Mouse (Mus musculus) B cell, adult 62 days (primary cell): ENCODE measurements around the gene Nudt1. TPM values are rescaled to one million over a fixed set of nuclear protein-coding genes. Genes with fewer than 3 reads are reported as not detected.

Experiments
- total RNA-seq: library from RNA; stranded (reverse); gene quantifications from 4 replicates; pipeline ENCODE4 v1.2.4, GENCODE M21; 2023

Gene Nudt1
- total RNA-seq: 5.8 to 8.0 TPM (median 5.8 TPM) in 4 replicates

DNA sequence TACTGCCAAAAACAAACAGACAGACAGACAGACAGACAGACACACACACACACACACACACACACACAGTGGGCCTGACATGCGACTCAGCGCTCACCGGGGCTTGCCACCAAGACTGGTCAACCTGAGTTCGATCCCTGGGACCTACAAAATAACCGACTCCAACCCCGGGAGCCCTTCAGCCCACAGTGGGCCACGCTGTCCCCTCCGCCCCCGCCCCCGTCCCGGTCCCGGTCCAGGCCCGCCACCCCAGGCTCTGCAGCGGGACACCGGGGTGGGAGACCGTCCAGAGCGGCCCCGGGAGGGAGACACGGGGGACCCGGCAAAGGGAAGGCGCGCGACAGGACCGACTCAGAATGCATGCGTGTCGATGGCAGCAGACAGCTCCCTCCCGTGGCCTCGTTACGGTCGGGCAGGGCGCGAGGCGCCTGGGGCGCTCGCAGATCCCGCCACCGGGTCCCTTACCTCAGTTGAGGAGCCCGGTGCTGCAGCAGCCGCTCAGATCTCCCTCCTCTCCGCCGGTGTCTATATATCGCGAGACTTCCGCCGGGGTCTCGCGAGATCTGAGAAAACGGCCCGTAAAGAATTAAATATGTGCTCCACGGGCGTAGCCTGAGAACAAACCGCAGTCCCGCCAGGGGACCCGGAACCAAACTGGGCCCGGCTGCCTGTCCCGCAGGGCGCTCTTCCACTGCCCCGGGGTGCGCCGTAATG is at the start of gene Nudt1, which contains the start of gene Mad1l1:
TSS of gene Nudt1 (plus strand) at position 615 of the 714 bp plus-strand sequence.
TSS of gene Mad1l1 (minus strand) at position 511 of the 714 bp plus-strand sequence.

DNA sequence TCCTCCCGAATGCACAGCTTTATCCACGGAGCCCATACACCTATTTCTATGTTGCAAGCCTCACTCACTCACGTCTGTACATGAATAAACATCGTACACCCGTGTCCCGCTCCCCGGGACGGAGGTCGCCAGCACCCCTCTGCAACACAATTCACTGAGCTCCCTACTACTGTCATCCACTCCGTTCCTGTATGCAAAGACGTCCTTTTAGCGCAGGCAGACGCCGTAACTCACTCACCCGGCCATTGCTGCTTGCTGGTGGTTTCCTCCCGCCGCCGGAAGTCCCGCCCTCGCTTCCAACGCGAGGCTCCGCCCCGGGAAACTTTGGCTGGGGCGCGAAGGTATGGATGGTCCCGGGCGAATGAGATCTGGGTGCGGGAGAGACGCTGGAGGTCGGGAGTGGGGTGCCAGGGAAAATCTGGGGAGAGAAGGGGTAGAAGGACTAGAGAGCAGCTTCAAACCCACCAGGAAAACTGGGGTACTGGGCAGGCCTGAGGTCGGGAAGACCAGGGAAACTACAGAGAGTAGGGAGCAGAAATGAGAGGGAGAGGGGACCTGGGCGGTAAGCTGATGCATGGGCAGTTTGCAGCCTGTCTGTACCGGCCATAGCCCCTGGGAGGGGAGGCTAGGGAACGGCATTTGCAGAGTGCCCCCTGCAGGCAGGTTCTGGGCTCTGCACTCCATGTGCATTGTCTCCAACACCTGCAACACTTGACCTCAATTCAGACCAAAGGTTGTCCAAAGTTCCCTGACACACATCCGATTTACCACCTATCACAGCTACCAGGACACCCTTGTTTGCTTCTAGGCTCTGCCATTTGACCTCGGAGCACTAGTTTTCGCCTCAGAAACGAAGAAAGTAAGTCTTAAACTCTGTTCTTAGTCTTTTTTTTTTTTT is 10.4 kb downstream of the Nudt1 start, which contains the start of gene Mrm2:
TSS of gene Mrm2 (minus strand) at position 284 of the 898 bp plus-strand sequence.

Other genes with a start within 250 kb of the Nudt1 start
- 26.8 to 30.7 TPM (median 29.9 TPM) in 4 replicates for gene Mad1l1, start 104 bp upstream of the Nudt1 start, total RNA-seq
- 7.5 to 9.5 TPM (median 8.1 TPM) in 4 replicates for gene Mrm2, start 10.2 kb downstream of the Nudt1 start, total RNA-seq
- gene Snx8, start 67.6 kb downstream of the Nudt1 start, total RNA-seq: 200 to 256 TPM (median 224 TPM) in 4 replicates
- 109 to 125 TPM (median 116 TPM) in 4 replicates for gene Eif3b, start 97.7 kb downstream of the Nudt1 start, total RNA-seq
- 0.24 TPM in 1 of 4 replicates, not detected in the others for gene Gm4869, start 124.0 kb downstream of the Nudt1 start, total RNA-seq
- gene Chst12, start 183.9 kb downstream of the Nudt1 start, total RNA-seq: 16.8 to 20.2 TPM (median 19.0 TPM) in 4 replicates
- gene Grifin, start 243.4 kb downstream of the Nudt1 start, total RNA-seq: not detected in 4 replicates